Mouse (Mus musculus) hindbrain, embryonic 16.5 days (tissue): ENCODE results near the gene Islr. TPM values are rescaled to one million over a fixed set of nuclear protein-coding genes. Genes with fewer than 3 reads are reported as not detected.

ENCODE experiments used
- ATAC-seq: fragments of 200-750 bp; cut with Nextera tagmentation; 2 replicates; pipeline ENCODE4 v1.8.0; 2017; ENCODE audit warnings: moderate TSS enrichment, moderate library complexity
- H3K27ac ChIP-seq: fragments of 300-500 bp; sonication (generic); 2 replicates; pipeline ENCODE4 v1.5.1; 2014; ENCODE audit warnings: low read depth, mild to moderate bottlenecking, control low read depth, low read length, moderate library complexity
- H3K27me3 ChIP-seq: fragments of 300-500 bp; sonication (generic); replicated peaks from 2 replicates; pipeline ENCODE4 v1.6.1; 2014; ENCODE audit warnings: low read length; ENCODE audit not compliant: control insufficient read depth, insufficient read depth
- H3K36me3 ChIP-seq: fragments of 300-500 bp; sonication (generic); 2 replicates; pipeline ENCODE4 v1.6.1; 2014; ENCODE audit warnings: mild to moderate bottlenecking, low read length, moderate library complexity, mixed read lengths; ENCODE audit not compliant: control insufficient read depth, insufficient read depth
- H3K4me1 ChIP-seq: fragments of 300-500 bp; sonication (generic); 2 replicates; pipeline ENCODE4 v1.6.1; 2014; ENCODE audit warnings: low read depth, low read length; ENCODE audit not compliant: control insufficient read depth, insufficient read depth
- H3K4me2 ChIP-seq: fragments of 300-500 bp; sonication (generic); 2 replicates; pipeline ENCODE4 v1.6.1; 2014; ENCODE audit warnings: mild to moderate bottlenecking, low read length, control low read depth, moderate library complexity
- H3K4me3 ChIP-seq: fragments of 300-500 bp; sonication (generic); 2 replicates; pipeline ENCODE4 v1.5.1; 2014; ENCODE audit warnings: mild to moderate bottlenecking, low read length, control low read depth, moderate library complexity
- H3K9ac ChIP-seq: fragments of 300-500 bp; sonication (generic); 2 replicates; pipeline ENCODE4 v1.6.1; 2014; ENCODE audit warnings: low read depth, mild to moderate bottlenecking, control low read depth, low read length, moderate library complexity
- H3K9me3 ChIP-seq: fragments of 300-500 bp; sonication (generic); 2 replicates; pipeline ENCODE4 v1.6.1; 2014; ENCODE audit warnings: mild to moderate bottlenecking, low read length, moderate library complexity; ENCODE audit not compliant: control insufficient read depth
- WGBS: fragments of 180-500 bp; shearing (Covaris S2); extraction: QIAGEN DNeasy Blood & Tissue Kit; methylation state at CpG from one replicate; pipeline ENCODE4 v1.1.7; 2014; 5-methylcytosine and 5-hydroxymethylcytosine counted together
- polyA plus RNA-seq: library from polyadenylated mRNA; unstranded; fragments of >200 nt; fragmentation: Nextera tagmentation; extraction: Ambion mirVana; gene quantifications from 2 replicates; pipeline ENCODE4 v1.2.1, GENCODE M21; 2015

Islr gene
- polyA plus RNA-seq, 1 experiment from 2014 or later, result 40.4 TPM

DNA sequence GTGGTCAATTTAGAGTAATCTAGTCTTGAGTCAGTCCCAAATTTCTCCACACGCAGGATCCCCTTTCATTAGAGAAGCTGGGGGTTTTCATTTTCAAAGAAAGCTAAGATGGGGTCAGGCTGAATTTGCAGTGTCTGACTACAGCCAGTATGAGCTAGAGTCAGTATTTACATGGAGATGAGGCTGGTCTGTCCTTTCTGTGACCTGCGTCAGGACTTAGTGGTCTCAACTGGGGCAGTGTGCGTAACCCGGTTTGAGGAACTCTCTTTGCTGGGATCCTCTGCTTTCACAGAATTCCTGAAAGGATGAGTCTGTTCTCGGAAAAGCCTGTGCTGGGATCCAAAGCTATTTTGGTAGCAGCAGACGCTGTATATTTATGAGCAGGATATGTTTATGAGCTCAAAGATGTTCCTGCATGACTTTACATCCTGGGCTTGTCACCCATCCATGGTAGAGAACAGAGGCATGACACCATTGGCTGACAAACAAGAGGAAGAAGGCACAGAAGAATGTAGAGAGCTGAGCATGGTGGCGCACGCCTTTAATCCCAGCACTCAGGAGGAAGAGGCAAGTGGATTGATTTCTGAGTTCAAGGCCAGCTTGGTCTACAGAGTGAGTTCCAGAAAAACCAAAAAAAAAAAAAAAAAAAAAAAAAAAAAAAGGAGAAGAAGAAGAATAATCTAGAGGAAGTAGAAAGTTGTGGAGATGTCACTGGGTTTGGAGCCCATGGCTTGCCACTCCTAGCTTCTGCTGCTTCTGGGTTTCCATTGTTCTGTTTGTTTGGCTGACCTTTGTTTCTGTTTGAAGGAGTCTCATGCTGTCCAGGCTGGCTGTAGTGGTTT, 5.6 kb upstream of the Islr start:
- no peaks in the 10 kb centered on the region for H3K36me3 ChIP-seq
- no peak overlapping the region for H3K4me3 ChIP-seq
- 71% methylated on average over 8 of the region's 8 CpGs for WGBS
- H3K4me2 ChIP-seq, result no peak overlapping the region
- peaks cover 4% of the 10 kb centered on the region for H3K4me1 ChIP-seq
- no peak for ATAC-seq
- H3K9ac ChIP-seq, result no peak overlapping the region
- no peaks in the 10 kb centered on the region for H3K9me3 ChIP-seq
- no peak overlapping the region for H3K27ac ChIP-seq
- H3K27me3 ChIP-seq, result no peaks in the 10 kb centered on the region

DNA sequence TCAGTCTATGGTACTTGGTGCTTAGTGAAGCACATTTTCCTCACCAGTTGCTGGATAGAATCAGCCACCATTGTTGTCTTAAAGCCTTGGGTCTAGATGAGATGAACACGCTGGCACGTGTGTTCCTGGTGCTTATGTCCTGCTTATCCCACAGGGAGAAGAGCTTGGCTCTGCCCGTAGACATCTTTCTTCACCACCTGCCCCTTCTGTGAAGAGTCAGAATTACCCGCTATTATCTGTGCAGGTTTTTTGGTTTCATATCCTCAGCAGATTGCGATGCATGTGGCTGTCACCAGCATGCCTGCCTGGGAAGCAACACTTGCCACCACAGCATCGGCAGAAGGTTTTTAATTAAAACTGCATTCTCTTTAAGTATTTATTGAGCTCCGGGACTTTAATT, 1.9 kb upstream of the Islr start:
- H3K27me3 ChIP-seq, result peaks cover 15% of the 10 kb centered on the region
- WGBS, result 61% methylated on average over 7 of the region's 7 CpGs
- H3K36me3 ChIP-seq, result no peaks in the 10 kb centered on the region
- H3K4me1 ChIP-seq, result peaks cover 13% of the 10 kb centered on the region
- no peak overlapping the region; the same call in 1 of the 2 replicates for H3K27ac ChIP-seq
- peak overlapping the region; percentile 38; the same call in 1 of the 2 replicates for H3K9ac ChIP-seq
- no peak overlapping the region; the same call in 1 of the 2 replicates for H3K4me2 ChIP-seq
- H3K4me3 ChIP-seq, result no peak overlapping the region
- no peak for ATAC-seq
- no peaks in the 10 kb centered on the region for H3K9me3 ChIP-seq

DNA sequence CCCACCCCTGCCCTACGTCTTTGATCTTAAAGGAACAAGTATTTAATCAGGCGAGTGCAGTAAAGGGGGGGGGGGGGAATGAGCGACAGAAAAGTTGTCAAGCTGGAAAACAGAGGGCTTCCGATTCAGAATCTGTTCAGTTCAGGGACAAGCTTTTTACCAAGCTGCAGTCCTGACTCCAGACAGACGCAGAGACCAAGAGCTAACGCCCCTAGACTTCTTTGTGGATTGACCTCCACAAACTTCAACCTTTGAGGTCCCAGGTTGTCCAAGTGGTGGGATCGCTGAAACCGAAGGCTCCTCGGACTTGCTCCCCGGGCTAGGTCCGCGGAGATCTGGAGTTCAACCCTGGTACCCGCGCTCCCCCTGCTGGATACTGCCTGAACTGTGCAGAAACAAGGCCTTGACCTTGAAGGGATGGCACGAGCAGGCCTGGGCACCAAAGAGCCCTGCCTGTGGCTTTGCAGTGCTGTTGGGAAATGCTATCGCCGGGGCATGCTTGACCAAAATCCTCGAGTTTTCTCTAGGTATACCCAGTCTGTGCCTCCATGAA, 418 bp upstream of the Islr start:
- Histone ChIP-seq H3K4me3 (peak overlapping the region; percentile 32), H3K4me2 (peak overlapping the region; percentile 72), H3K27ac (peak overlapping the region; percentile 75; the same call in 1 of the 2 replicates), H3K36me3 (no peaks in the 10 kb centered on the region), H3K4me1 (peaks cover 16% of the 10 kb centered on the region), H3K9me3 (no peaks in the 10 kb centered on the region), H3K9ac (peak overlapping the region; percentile 26; the same call in 1 of the 2 replicates), H3K27me3 (peaks cover 30% of the 10 kb centered on the region)
- WGBS, result 6% methylated on average over 18 of the region's 18 CpGs
- ATAC-seq, result peak; percentile 58

DNA sequence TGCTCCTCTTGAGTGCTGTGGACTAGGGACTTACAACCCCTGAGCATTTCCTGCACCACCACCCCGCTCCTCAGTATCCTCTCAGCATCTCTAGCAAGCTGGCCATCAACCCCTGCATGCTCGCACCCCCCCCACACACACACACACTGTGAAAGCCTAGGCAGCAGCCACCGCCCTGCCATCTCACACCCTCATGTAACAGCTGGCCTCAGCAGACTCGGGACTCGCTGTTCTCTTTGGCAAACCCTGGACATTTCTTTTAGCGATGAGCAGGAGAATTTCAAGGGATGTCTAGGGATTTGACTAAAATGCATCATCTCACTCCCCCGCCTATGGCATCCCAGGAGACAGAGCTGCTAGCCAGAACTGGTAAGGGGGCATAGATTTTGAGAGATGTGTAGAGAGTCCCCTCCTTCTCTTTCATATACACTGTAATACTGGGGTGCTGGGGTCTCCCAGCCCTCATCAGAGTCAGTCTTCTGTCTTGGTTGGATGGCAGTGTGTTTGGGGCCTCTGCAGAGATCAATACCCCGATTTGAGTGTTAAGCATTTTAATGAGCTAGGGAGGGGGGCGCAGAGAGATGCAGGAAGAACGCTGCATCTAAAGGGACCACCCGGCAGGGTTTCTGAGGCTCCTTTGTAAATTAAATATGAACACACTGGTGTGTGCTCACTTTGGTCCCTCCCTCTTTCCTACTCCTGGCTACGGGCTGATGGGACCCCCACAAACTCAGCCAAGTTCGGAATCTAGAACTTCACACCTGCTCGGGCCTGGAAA, 1.2 kb downstream of the Islr start:
- Histone ChIP-seq H3K27me3 (peaks cover 47% of the 10 kb centered on the region), H3K4me3 (peak overlapping the region; percentile 33), H3K36me3 (no peaks in the 10 kb centered on the region), H3K9ac (peak overlapping the region; percentile 55), H3K9me3 (no peaks in the 10 kb centered on the region), H3K4me2 (peak overlapping the region; percentile 72), H3K27ac (peak overlapping the region; percentile 75), H3K4me1 (peaks cover 33% of the 10 kb centered on the region)
- no peak for ATAC-seq
- 3% methylated on average over 14 of the region's 14 CpGs for WGBS

DNA sequence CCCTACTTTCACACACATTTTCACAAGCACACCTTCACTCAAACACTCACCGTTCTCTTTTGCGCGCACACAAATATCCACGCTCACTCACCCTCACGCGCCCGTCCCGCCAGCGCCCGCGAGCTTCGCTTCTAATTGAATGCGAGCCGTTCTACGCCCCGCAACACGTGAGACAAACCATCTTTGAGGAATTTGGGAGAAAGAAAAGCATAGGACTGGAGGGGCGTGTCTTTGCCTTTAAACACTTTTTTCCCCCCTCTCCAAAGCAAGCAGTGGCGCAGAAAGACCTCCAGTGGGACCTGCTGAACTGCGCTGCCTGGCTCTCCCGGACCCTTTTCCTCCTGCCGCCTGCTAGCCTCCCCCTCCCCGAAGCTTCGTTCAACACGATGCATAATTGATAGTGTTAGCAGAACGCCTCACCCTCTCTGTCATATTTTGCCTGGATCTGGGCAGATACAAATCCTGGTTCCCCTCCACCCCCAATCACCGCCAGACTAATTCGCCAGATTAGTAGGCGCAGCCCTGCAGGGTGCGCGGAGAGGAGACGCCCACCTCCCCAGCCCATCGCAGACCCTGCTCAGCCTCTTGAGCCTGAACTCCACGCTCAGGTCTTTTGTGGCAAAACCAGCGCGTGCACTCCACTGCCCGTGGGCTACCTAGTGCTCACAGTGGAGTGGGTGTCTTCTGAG, 2.1 kb downstream of the Islr start:
- Histone ChIP-seq H3K4me1 (peaks cover 41% of the 10 kb centered on the region), H3K9me3 (no peaks in the 10 kb centered on the region), H3K4me3 (peak overlapping the region; percentile 33), H3K9ac (peak overlapping the region; percentile 45; the same call in 1 of the 2 replicates), H3K4me2 (peak overlapping the region; percentile 72), H3K27ac (peak overlapping the region; percentile 75), H3K27me3 (peaks cover 50% of the 10 kb centered on the region), H3K36me3 (no peaks in the 10 kb centered on the region)
- WGBS, result under 1% methylated on average over 37 of the region's 37 CpGs
- no peak for ATAC-seq

DNA sequence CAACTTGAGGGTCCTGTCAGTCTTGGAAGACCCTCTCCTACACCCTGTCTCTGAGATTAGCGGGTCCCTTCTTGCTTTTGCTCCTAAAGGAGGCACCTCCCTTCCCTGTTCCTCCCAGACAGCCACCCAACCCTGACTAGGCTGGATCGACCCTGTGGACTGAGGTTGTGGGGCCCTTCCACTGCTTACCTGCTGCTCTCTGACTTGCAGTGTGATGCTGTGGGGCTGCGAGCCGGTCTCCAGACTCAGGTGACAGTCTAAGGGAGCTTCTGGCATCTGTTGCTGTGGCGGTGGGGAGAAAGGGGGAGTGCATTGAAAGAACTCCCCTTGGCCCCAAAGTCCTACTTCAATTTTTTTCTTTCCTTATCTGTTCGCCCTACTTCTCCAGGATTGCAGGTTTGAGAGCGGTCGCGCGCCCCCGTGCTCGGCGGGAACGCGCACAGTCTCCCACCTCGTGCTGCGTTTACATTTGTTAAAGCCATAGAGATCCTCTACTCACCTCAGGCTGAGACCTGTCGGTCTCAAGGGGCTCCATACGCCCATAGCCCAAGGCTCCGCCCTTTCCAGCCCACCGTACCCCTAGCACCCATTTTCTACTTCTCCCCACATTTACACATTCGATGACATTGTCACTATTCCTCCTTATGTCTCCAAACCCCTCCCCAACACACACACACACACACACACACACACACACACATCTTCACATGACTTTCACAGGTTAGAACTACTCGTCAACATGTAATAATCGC, 2.8 kb downstream of the Islr start:
- under 1% methylated on average over 24 of the region's 24 CpGs for WGBS
- peaks cover 42% of the 10 kb centered on the region for H3K4me1 ChIP-seq
- H3K27ac ChIP-seq, result peak overlapping the region; percentile 51
- no peak for ATAC-seq
- no peaks in the 10 kb centered on the region for H3K36me3 ChIP-seq
- peaks cover 52% of the 10 kb centered on the region for H3K27me3 ChIP-seq
- peak overlapping the region; percentile 52; the same call in 1 of the 2 replicates for H3K9ac ChIP-seq
- H3K9me3 ChIP-seq, result no peaks in the 10 kb centered on the region
- peak overlapping the region; percentile 72 for H3K4me2 ChIP-seq
- peak overlapping the region; percentile 33 for H3K4me3 ChIP-seq

DNA sequence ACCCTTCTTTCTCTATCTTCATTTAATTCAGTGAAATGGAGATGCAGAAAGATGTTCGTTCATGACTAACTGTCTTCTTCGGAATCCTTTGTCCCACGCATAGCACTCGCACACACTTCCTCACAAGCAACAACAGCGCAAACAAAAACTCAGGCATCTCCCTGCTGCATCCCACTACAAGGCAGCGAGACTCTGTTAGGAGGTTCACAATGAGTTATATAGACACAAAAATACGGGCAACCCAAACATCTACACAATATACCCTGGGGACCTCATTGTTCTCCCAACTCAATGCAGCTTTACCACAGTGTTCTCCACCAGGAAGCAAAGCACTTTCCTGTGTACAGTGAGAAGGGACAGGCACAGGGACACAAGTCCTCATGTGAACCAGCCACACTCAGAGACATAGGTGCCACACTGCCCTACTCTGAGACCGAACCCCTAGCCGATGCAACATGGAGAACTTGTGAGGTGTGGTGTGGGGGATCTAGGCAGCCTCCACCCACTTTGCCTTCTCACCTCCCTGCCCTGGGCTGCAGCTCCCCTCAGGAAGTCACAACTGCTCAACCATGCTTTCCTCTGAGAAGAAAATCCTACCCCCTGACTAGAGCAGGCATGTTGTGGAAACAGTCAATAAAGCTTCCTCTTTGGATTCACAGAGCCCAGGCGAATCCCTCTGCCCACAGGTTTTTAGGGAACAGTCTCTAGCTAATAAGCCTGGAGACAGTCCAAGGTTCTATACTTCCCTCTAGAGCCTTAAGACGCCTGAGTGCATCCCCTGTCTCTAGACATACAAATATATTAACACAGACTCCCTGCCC, 3.6 kb downstream of the Islr start:
- Histone ChIP-seq H3K27ac (peak overlapping the region; percentile 51), H3K4me2 (peak overlapping the region; percentile 72), H3K27me3 (peaks cover 59% of the 10 kb centered on the region), H3K9ac (peak overlapping the region; percentile 52; the same call in 1 of the 2 replicates), H3K4me1 (peaks cover 44% of the 10 kb centered on the region), H3K36me3 (no peaks in the 10 kb centered on the region), H3K4me3 (peak overlapping the region; percentile 33), H3K9me3 (no peaks in the 10 kb centered on the region)
- no peak for ATAC-seq
- 9% methylated on average over 11 of the region's 11 CpGs for WGBS
